ENCODE assay signal across 9 mouse cellular contexts in genomic region chr9:96415873-96416570, GRCm38 (mm10). TPM values are rescaled to one million over a fixed set of nuclear protein-coding genes. Genes with fewer than 3 reads are reported as not detected.
DNase-seq lines count a peak whose midpoint lies in the region; ATAC-seq lines count a peak whose summit lies in the region.
"Had no signal": no experiment of that assay in that cellular context is flagged by ENCODE, and none has a peak within 500 bp of the region (broad histone marks: within the 10 kb centered on the region; RNA-seq: fewer than 3 reads in every experiment).

No protein-coding gene starts in this region.

- no peaks in the 10 kb centered on the region for H3K36me3 ChIP-seq in limb, embryonic 13.5 days
- no peaks in the 10 kb centered on the region for H3K36me3 ChIP-seq in limb, embryonic 10.5 days
- H3K36me3 ChIP-seq in stomach, embryonic 16.5 days (ENCODE audit: control insufficient read depth, insufficient read depth, low read length) = no peaks in the 10 kb centered on the region
- no peaks in the 10 kb centered on the region for H3K36me3 ChIP-seq in neural tube, embryonic 15.5 days

- H3K4me1 ChIP-seq in limb, embryonic 13.5 days = 0 out of 2 replicates have a peak, but pooled peaks cover 5% of the 10 kb centered on the region
- H3K4me1 ChIP-seq in limb, embryonic 10.5 days = peaks cover 7% of the 10 kb centered on the region; the same call in 1 of the 2 replicates
- peaks cover 14% of the 10 kb centered on the region for H3K4me1 ChIP-seq in stomach, embryonic 16.5 days (ENCODE audit: control insufficient read depth, insufficient read depth, low read length)
- no peaks in the 10 kb centered on the region for H3K4me1 ChIP-seq in neural tube, embryonic 15.5 days

- no peak overlapping the region for H3K4me3 ChIP-seq in limb, embryonic 13.5 days
- no peak overlapping the region for H3K4me3 ChIP-seq in limb, embryonic 10.5 days
- H3K4me3 ChIP-seq in stomach, embryonic 16.5 days (replicated peaks; ENCODE audit: low read length) = no peak overlapping the region
- H3K4me3 ChIP-seq in neural tube, embryonic 15.5 days (replicated peaks) = no peak overlapping the region

- no peak overlapping the region for H3K4me2 ChIP-seq in limb, embryonic 13.5 days (replicated peaks)
- no peak overlapping the region for H3K4me2 ChIP-seq in stomach, embryonic 16.5 days (ENCODE audit: low read depth, low read length)
- H3K4me2 ChIP-seq in neural tube, embryonic 15.5 days = no peak overlapping the region

- H3K9me3 ChIP-seq in limb, embryonic 13.5 days = no peaks in the 10 kb centered on the region
- H3K9me3 ChIP-seq in limb, embryonic 10.5 days (replicated peaks) = no peaks in the 10 kb centered on the region
- H3K9me3 ChIP-seq in stomach, embryonic 16.5 days (replicated peaks; ENCODE audit: control insufficient read depth, low read length) = no peaks in the 10 kb centered on the region
- no peaks in the 10 kb centered on the region for H3K9me3 ChIP-seq in neural tube, embryonic 15.5 days (replicated peaks)

- H3K27ac ChIP-seq in limb, embryonic 13.5 days = no peak overlapping the region
- no peak overlapping the region for H3K27ac ChIP-seq in limb, embryonic 10.5 days
- H3K27ac ChIP-seq in stomach, embryonic 16.5 days (ENCODE audit: low read length) = peak overlapping the region; percentile 84
- H3K27ac ChIP-seq in neural tube, embryonic 15.5 days (replicated peaks) = no peak overlapping the region

- no peak overlapping the region for H3K9ac ChIP-seq in limb, embryonic 13.5 days
- no peak overlapping the region for H3K9ac ChIP-seq in stomach, embryonic 16.5 days (ENCODE audit: low read length)
- H3K9ac ChIP-seq in neural tube, embryonic 15.5 days (replicated peaks) = no peak overlapping the region

- 53% methylated on average over 5 of the region's 5 CpGs for WGBS in limb, embryonic 13.5 days
- WGBS in limb, embryonic 10.5 days = 73% methylated on average over 5 of the region's 5 CpGs
- WGBS in stomach, embryonic 16.5 days = 19% methylated on average over 5 of the region's 5 CpGs
- 64% methylated on average over 5 of the region's 5 CpGs for WGBS in neural tube, embryonic 15.5 days

- ATAC-seq in limb, embryonic 13.5 days (ENCODE audit: low FRiP score, low read depth) = peak; percentile 40; the same call in 1 of the 2 replicates
- peak; percentile 46 for ATAC-seq in inflammation-experienced regulatory T-cells, adult 6 months
- peak; percentile 80 for ATAC-seq in stomach, embryonic 16.5 days (ENCODE audit: insufficient read depth, low FRiP score)
- ATAC-seq in neural tube, embryonic 15.5 days (ENCODE audit: low FRiP score) = no peak

- H3K27me3 ChIP-seq in limb, embryonic 13.5 days = no peaks in the 10 kb centered on the region
- no peaks in the 10 kb centered on the region for H3K27me3 ChIP-seq in limb, embryonic 10.5 days (ENCODE audit: low read depth, poor library complexity, severe bottlenecking)
- H3K27me3 ChIP-seq in stomach, embryonic 16.5 days (ENCODE audit: control insufficient read depth, insufficient read depth, low read length) = no peaks in the 10 kb centered on the region
- no peaks in the 10 kb centered on the region for H3K27me3 ChIP-seq in neural tube, embryonic 15.5 days (replicated peaks)

- DNase-seq in limb, embryonic 10.5 days (ENCODE audit: low spot score) = no peak
- DNase-seq in ZHBTc4 (ENCODE audit: low read depth, low spot score) = peak; percentile 79
- no peak for DNase-seq in embryo, embryonic 9.5 days (ENCODE audit: extremely low spot score)
- no peak for DNase-seq in ovary, postnatal 10 days (ENCODE audit: low spot score)
- DNase-seq: spleen, adult 18-20 months had no signal

RNA-seq across cellular contexts. Expression of gene Atp1b3, which starts 51.8 kb away (rescaled TPM):
- 126 and 131 TPM in 2 replicates for polyA plus RNA-seq in limb, embryonic 13.5 days (2015; fragmentation: Nextera tagmentation; extraction: Ambion mirVana)
- polyA plus RNA-seq in limb, embryonic 10.5 days (2016; fragmentation: Nextera tagmentation; extraction: Ambion mirVana) = 148 and 162 TPM in 2 replicates
- 100 to 1,000 TPM; 181 to 248 (median 245) TPM for polyA plus RNA-seq in inflammation-experienced regulatory T-cells, adult 6 months (2017; shearing (Covaris generic))
- polyA plus RNA-seq in stomach, embryonic 16.5 days (2015; fragmentation: Nextera tagmentation; extraction: Ambion mirVana) = 165 and 167 TPM in 2 replicates
- 177 and 189 TPM in 2 replicates for polyA plus RNA-seq in neural tube, embryonic 15.5 days (2015; fragmentation: Nextera tagmentation; extraction: Ambion mirVana)
